9 mouse cellular contexts compared by ENCODE assay signal in genomic region chr5:71095725-71096607, GRCm38 (mm10). TPM values are rescaled to one million over a fixed set of nuclear protein-coding genes. Genes with fewer than 3 reads are reported as not detected.
A peak's percentile ranks its signal among the peaks of the same experiment; 100 is the strongest.
DNase-seq lines count a peak whose midpoint lies in the region; ATAC-seq and TF ChIP-seq lines count a peak whose summit lies in the region.
"Had no signal": no experiment of that assay in that cellular context is flagged by ENCODE, and none has a peak within 500 bp of the region (broad histone marks: within the 10 kb centered on the region; RNA-seq: fewer than 3 reads in every experiment).

TSS of gene Gabra2 (minus strand) at chr5:71095849.

- H3K27me3 ChIP-seq in heart, embryonic 15.5 days, result peaks cover 29% of the 10 kb centered on the region
- H3K27me3 ChIP-seq in embryonic facial prominence, embryonic 13.5 days, result peaks cover 34% of the 10 kb centered on the region
- no peaks in the 10 kb centered on the region for H3K27me3 ChIP-seq in hindbrain, postnatal 0 days (ENCODE audit: insufficient read depth, low read length)
- H3K27me3 ChIP-seq in neural tube, embryonic 12.5 days (replicated peaks), result no peaks in the 10 kb centered on the region

- intact Hi-C loops in left cerebral cortex, postnatal 25 days (cut with DNase I), result loop anchor here (5.0 to 10.0 kb wide), 4 partner anchors 41 to 1481 kb away; partner anchors contain the start of gene Gabrg1

- DNase-seq in heart, adult 9 months (ENCODE audit: low spot score in 2 of 2), result no peak
- DNase-seq in adrenal gland, postnatal 14 days, result peak; percentile 8
- peak; percentile 83 for DNase-seq in hindbrain, postnatal 0 days (ENCODE audit: low spot score)
- peak; percentile 81 to 83 for DNase-seq in left cerebral cortex, postnatal 25 days (ENCODE audit: low spot score in 2 of 2)

- peak; percentile 63 for TF ChIP-seq CTCF in hindbrain, postnatal 0 days (IDR thresholded peaks at IDR 0.05; ENCODE audit: low read depth)

- no peak within 1 kb of the TSS for H3K27ac ChIP-seq in heart, embryonic 15.5 days
- no peak within 1 kb of the TSS for H3K27ac ChIP-seq in embryonic facial prominence, embryonic 13.5 days
- peak within 1 kb of the TSS; percentile 94 for H3K27ac ChIP-seq in hindbrain, postnatal 0 days
- H3K27ac ChIP-seq in neural tube, embryonic 12.5 days, result no peak within 1 kb of the TSS
- H3K27ac ChIP-seq: macrophage had no signal

- H3K4me1 ChIP-seq in heart, embryonic 15.5 days (replicated peaks), result peaks cover 9% of the 10 kb centered on the region
- H3K4me1 ChIP-seq in embryonic facial prominence, embryonic 13.5 days, result peaks cover 5% of the 10 kb centered on the region; the same call in 1 of the 2 replicates
- no peaks in the 10 kb centered on the region for H3K4me1 ChIP-seq in hindbrain, postnatal 0 days (ENCODE audit: insufficient read depth, low read length)
- H3K4me1 ChIP-seq in neural tube, embryonic 12.5 days, result no peaks in the 10 kb centered on the region

- H3K4me3 ChIP-seq in heart, embryonic 15.5 days, result peak within 1 kb of the TSS; percentile 62
- H3K4me3 ChIP-seq in embryonic facial prominence, embryonic 13.5 days, result peak within 1 kb of the TSS; percentile 66
- H3K4me3 ChIP-seq in hindbrain, postnatal 0 days (ENCODE audit: low read length), result peak within 1 kb of the TSS; percentile 80
- H3K4me3 ChIP-seq in neural tube, embryonic 12.5 days, result peak within 1 kb of the TSS; percentile 74

- ATAC-seq in heart, embryonic 15.5 days (replicated peaks; ENCODE audit: insufficient number of reproducible peaks, insufficient read depth, low FRiP score, low read depth), result peak; percentile 50; the same call in 1 of the 2 replicates
- ATAC-seq in embryonic facial prominence, embryonic 13.5 days (ENCODE audit: insufficient number of reproducible peaks, insufficient read depth, low FRiP score, low TSS enrichment, low read depth), result peak; percentile 81
- peak; percentile 91 for ATAC-seq in hindbrain, postnatal 0 days
- peak; percentile 93 for ATAC-seq in neural tube, embryonic 12.5 days (ENCODE audit: low FRiP score, low read depth)
- no peak for ATAC-seq in erythroblast, adult 5-6 weeks (replicated peaks; ENCODE audit: low FRiP score, poor library complexity, severe bottlenecking)

- H3K9me3 ChIP-seq in heart, embryonic 15.5 days (replicated peaks), result no peaks in the 10 kb centered on the region
- no peaks in the 10 kb centered on the region for H3K9me3 ChIP-seq in embryonic facial prominence, embryonic 13.5 days
- H3K9me3 ChIP-seq in hindbrain, postnatal 0 days (ENCODE audit: low read length), result no peaks in the 10 kb centered on the region
- H3K9me3 ChIP-seq in neural tube, embryonic 12.5 days, result no peaks in the 10 kb centered on the region

- peak within 1 kb of the TSS; percentile 99 for H3K4me2 ChIP-seq in heart, embryonic 15.5 days
- peak within 1 kb of the TSS; percentile 97 for H3K4me2 ChIP-seq in embryonic facial prominence, embryonic 13.5 days
- peak within 1 kb of the TSS; percentile 79 for H3K4me2 ChIP-seq in hindbrain, postnatal 0 days (ENCODE audit: low read depth, low read length)
- H3K4me2 ChIP-seq in neural tube, embryonic 12.5 days (replicated peaks), result peak within 1 kb of the TSS; percentile 90

- no peaks in the 10 kb centered on the region for H3K36me3 ChIP-seq in heart, embryonic 15.5 days
- no peaks in the 10 kb centered on the region for H3K36me3 ChIP-seq in embryonic facial prominence, embryonic 13.5 days
- H3K36me3 ChIP-seq in hindbrain, postnatal 0 days (ENCODE audit: insufficient read depth, low read length), result no peaks in the 10 kb centered on the region
- H3K36me3 ChIP-seq in neural tube, embryonic 12.5 days, result no peaks in the 10 kb centered on the region

- H3K9ac ChIP-seq in heart, embryonic 15.5 days, result peak within 1 kb of the TSS; percentile 43; the same call in 1 of the 2 replicates
- peak within 1 kb of the TSS; percentile 70 for H3K9ac ChIP-seq in embryonic facial prominence, embryonic 13.5 days
- peak within 1 kb of the TSS; percentile 76 for H3K9ac ChIP-seq in hindbrain, postnatal 0 days (replicated peaks; ENCODE audit: low read length)
- H3K9ac ChIP-seq in neural tube, embryonic 12.5 days, result peak within 1 kb of the TSS; percentile 75

- WGBS in heart, embryonic 15.5 days, result under 1% methylated on average over 55 of the region's 55 CpGs
- under 1% methylated on average over 55 of the region's 55 CpGs for WGBS in embryonic facial prominence, embryonic 13.5 days
- under 1% methylated on average over 43 of the region's 55 CpGs for WGBS in hindbrain, postnatal 0 days
- under 1% methylated on average over 46 of the region's 55 CpGs for WGBS in neural tube, embryonic 12.5 days

RNA-seq across cellular contexts. Expression of gene Gabra2, which starts in this region (rescaled TPM):
- 0.43 and 0.71 TPM in 2 replicates for polyA plus RNA-seq in heart, embryonic 15.5 days (2015; fragmentation: Nextera tagmentation; extraction: Ambion mirVana)
- 0.07 and 0.19 TPM in 2 replicates for total RNA-seq in adrenal gland, postnatal 14 days (2021)
- polyA plus RNA-seq in embryonic facial prominence, embryonic 13.5 days (2015; fragmentation: Nextera tagmentation; extraction: Ambion mirVana), result 2.1 and 3.2 TPM in 2 replicates
- 18.3 and 21.6 TPM in 2 replicates for total RNA-seq in hindbrain, postnatal 0 days (2014; rRNA removed)
- 57.4 and 61.7 TPM in 2 replicates for polyA plus RNA-seq in hindbrain, postnatal 0 days (2015; fragmentation: Nextera tagmentation; extraction: Ambion mirVana)
- total RNA-seq in left cerebral cortex, postnatal 25 days (2021), result 10 to 100 TPM; 94.7 to 94.8 TPM
- polyA plus RNA-seq in neural tube, embryonic 12.5 days (2016; fragmentation: Nextera tagmentation; extraction: Ambion mirVana), result 7.5 and 9.6 TPM in 2 replicates
- not detected in 2 replicates for total RNA-seq in erythroblast, adult 5-6 weeks (2015; ENCODE audit: low replicate concordance)
- not detected in 2 replicates for total RNA-seq in erythroblast, adult 5-6 weeks (2017; ENCODE audit: low replicate concordance)
- polyA plus RNA-seq: macrophage had no signal

Comparison
In these comparisons a context has a peak if more than half of its experiments do, and no peak if none do; other contexts are left out.
1. RNA of gene Gabra2 (total RNA-seq): 94.7 to 94.8 TPM in left cerebral cortex, postnatal 25 days and 18.3 to 21.6 TPM in hindbrain, postnatal 0 days; 0.07 to 0.19 TPM in adrenal gland, postnatal 14 days and not detected in erythroblast, adult 5-6 weeks; every median in the first group is over 10 times any median in the second.
2. Peak in ATAC-seq, H3K4me3 ChIP-seq, H3K9ac ChIP-seq and H3K4me2 ChIP-seq in heart, embryonic 15.5 days; RNA of the gene not detected or under 1 TPM.
3. Peak in DNase-seq in adrenal gland, postnatal 14 days; RNA of the gene not detected or under 1 TPM.
4. DNase-seq: peak in hindbrain, postnatal 0 days (single experiment) and left cerebral cortex, postnatal 25 days (2 of 2); none in heart, adult 9 months (0 of 2).
5. Peak in every context shown above with its lines, with median percentiles within 50 percentile points of each other: H3K4me2 ChIP-seq, H3K4me3 ChIP-seq and H3K9ac ChIP-seq.